Mouse (Mus musculus): ENCODE data around the gene R3hcc1l. TPM values are rescaled to one million over a fixed set of nuclear protein-coding genes. Genes with fewer than 3 reads are reported as not detected.

The R3hcc1l gene
- total RNA-seq (2021), result 10 to 100 TPM; 14.5 to 16.4 TPM

DNA sequence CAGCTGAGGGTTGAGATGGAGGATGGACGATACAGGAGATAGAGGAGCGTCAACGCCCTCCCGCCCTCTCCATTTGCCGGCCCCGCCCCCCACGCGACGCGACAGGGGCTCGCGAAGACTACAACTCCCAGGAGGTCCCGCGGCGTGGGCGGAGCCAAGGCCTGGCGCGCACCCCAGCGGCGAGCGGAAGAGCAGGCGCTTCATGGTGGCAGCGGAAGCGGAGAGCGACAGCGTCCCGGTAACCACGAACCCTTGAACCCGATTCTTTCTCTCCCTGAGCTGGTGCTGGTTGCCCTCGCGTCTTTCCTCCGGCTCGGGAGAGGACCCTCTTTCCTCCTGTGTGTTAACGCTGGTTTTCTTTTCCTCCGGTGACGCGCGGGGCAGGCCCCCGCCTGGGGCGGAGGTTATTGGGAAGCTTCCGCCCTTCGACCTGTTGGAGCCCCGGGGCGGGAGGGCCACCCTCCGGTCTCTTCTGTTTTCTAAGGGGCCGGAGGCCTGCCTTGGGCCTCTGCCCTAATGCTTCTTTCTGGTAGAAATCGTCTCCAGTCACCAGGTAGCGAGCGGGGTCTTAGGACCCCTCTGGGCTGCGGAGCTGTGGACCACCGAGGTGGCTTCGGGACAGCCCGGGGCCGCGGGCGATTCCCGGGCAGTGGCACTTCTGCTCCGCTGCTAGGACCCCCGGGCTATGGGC lies at the start of gene R3hcc1l:
R3hcc1l (plus strand) TSS at position 140 of the 691 bp plus-strand sequence.
- DNase-seq, result peak; percentile 99
- intact Hi-C loops (cut with DNase I), result no loop called here

DNA sequence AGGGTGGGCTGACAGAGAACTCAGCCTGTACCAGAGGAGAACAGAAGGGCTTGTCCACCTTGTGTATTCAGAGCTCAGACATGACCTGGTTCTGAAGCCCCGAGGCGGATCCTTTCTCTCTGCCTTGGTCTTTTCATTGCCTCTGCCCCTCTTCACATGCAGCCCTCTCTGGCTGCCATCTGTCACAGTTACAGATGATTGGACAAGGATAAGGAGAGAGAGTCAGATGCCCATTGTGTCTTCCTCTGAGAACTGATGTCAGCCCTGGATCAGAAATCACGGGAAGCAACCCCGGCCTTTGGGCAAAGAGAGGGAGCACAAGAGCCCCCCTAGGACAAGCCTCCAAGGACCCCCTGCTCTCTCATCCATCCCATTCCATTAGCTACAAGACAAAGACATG lies 47.0 kb upstream of the R3hcc1l start:
- intact Hi-C loops (cut with DNase I), result no loop called here

DNA sequence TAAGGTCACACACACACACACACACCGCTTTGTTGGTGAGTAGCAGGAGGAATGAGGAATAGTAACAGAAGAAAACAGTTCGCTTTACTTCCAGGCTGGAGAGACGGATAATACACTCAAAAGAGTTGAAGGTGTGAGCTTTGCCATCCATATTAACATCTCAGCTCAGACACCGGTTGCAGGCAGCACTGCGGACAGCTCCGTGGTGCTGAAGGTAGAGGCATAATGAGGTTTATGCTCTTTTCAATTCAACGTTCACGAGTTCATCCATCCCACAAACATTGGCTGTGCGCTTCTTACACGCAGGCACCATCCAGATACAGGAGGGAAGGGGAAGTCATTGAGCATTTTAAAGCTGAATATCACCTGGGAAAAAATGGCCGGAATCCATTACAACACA lies 45.7 kb upstream of the R3hcc1l start:
- no peak for DNase-seq
- intact Hi-C loops (cut with DNase I), result no loop called here

More for the DNA sequence above, 47.0 kb upstream of the R3hcc1l start:
- DNase-seq, result peak; percentile 63

- intact Hi-C loops (cut with DNase I), result no loop called here
- DNase-seq, result no peak
Measured at GRCm38 (mm10) chr19:42477769-42478168, 40.8 kb upstream of the R3hcc1l start.

DNA sequence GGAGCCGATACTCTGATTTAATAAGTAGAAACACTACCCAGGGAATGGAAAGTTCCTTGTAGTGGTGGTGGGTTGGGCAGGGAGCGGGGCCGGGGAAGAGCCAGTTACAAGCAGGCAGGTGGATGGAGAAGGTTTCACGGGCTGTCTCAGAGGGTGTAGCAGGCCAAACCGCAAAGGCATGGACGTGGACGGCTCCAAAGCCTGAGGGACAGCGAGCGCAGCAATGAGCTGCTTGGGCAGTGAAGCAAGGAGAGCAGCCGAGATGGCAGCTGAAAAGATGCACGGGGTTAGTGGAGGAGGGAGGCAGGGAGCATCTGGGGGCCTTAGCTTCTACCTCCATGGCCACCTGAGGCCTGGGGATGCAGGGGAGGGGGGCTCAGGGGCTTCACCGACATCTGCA lies 40.3 kb upstream of the R3hcc1l start:
- intact Hi-C loops (cut with DNase I), result no loop called here

DNA sequence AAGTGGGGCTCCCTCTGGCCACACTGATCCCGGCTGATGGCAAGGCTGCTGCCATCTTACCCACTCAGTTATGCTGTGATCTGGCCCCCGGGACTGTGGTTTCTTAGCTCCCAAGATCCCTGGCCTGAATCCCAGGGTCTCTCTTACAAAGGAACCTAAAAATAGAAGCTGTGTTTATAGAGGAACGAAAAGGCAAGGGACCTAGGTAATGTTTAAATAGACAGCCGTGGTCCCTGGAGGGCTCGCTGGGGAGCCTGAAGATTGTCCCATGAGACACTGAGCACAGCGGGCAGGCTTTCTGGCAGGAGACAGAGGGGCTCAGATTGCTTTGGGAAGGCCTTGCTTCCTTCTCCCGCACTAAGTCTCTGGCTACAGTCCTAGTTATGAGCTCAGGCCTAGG lies 33.1 kb upstream of the R3hcc1l start:
- no peak for DNase-seq
- intact Hi-C loops (cut with DNase I), result no loop called here

More for the DNA sequence above, 40.3 kb upstream of the R3hcc1l start:
- DNase-seq, result no peak

DNA sequence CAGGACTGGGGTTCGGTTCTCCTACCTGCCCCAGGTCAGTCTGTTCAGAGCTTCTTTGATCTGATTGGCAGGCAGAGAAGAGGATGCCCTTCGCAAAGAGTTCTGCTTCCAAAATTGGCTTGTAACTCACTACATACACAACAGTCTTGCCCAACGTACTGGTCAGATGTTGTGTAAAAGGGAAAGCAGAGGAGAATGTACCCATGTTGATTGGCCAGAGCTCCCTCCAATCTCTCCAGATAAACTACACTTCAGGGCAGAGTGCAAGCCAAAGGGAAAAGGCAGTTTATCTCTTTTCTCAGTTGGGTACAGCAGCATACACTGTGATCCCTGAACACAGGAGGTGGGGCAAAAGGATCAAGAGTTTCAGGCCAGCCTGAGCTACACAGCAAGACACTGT lies 31.3 kb upstream of the R3hcc1l start:
- DNase-seq, result no peak
- intact Hi-C loops (cut with DNase I), result no loop called here

- intact Hi-C loops (cut with DNase I), result no loop called here
- DNase-seq, result no peak
Measured at GRCm38 (mm10) chr19:42493257-42493917, 25.2 kb upstream of the R3hcc1l start.

DNA sequence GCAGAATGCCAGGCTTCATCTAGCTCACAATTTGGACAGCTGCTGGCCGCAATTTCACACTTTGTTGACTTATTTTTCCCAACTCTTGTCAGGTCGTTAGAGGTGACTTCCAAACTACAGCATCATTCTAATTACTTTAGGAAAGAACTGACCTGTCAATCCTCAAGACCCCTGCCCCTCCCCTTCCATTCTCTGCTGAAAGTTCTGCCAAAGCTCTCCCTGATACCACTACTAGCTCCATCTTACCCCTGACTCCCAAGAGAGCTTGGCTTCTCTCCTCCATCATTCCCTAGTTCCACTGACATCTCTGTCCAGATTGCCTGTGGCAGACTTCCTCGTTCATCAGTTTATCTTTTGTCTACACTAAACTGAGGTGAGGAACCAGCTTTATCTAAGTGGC lies 14.4 kb upstream of the R3hcc1l start:
- intact Hi-C loops (cut with DNase I), result no loop called here
- no peak for DNase-seq

- DNase-seq, result no peak
- intact Hi-C loops (cut with DNase I), result no loop called here
Measured at GRCm38 (mm10) chr19:42509625-42510024, 8.9 kb upstream of the R3hcc1l start.

DNA sequence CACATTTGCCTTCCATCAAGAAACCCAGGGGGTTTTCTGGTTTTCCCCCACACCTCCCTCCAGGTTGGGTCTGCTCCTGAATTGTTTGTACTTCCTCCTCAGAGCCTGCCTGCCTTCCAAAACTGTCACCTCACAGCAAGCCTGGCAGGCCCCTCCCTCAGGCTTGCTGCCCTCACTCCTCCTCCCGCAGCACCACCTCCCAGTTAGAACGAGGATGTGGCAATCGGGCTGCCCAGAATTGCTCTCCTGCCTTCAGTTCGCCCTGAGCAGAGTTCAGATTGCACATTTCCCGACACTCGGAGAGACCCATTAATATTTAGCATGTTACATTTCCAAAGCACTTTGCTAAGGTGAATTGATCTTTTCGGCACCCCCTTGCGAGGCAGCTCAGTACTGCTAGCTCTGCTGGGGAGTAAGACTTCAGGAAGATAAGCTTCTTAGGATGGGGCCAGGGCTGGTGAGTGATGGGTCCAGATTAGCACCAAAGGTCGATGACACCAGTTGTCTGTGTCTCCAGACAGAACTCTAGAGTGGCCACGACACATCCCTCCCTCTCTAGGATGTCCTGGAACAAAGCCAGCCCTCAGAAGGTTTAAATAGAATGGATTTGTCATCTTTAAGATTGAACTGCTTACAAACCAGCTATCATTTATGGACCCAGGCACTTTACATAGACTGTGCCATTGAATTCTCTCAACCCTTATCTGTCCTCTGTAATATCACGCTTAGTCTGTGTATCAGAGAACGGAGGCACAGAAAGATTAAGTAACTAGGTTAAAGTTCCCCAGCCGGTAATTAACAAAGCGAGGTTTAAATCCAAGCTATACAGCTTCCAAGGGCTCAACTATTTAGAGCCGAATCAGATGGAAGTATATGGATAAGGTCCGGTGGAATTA lies 8.0 kb upstream of the R3hcc1l start:
- no peak for DNase-seq
- intact Hi-C loops (cut with DNase I), result no loop called here

GRCm38 (mm10) chr19:42515656-42516055 lies 2.9 kb upstream of the R3hcc1l start:
- DNase-seq, result no peak
- intact Hi-C loops (cut with DNase I), result no loop called here

GRCm38 (mm10) chr19:42516121-42516520 lies 2.4 kb upstream of the R3hcc1l start:
- DNase-seq, result no peak
- intact Hi-C loops (cut with DNase I), result no loop called here

DNA sequence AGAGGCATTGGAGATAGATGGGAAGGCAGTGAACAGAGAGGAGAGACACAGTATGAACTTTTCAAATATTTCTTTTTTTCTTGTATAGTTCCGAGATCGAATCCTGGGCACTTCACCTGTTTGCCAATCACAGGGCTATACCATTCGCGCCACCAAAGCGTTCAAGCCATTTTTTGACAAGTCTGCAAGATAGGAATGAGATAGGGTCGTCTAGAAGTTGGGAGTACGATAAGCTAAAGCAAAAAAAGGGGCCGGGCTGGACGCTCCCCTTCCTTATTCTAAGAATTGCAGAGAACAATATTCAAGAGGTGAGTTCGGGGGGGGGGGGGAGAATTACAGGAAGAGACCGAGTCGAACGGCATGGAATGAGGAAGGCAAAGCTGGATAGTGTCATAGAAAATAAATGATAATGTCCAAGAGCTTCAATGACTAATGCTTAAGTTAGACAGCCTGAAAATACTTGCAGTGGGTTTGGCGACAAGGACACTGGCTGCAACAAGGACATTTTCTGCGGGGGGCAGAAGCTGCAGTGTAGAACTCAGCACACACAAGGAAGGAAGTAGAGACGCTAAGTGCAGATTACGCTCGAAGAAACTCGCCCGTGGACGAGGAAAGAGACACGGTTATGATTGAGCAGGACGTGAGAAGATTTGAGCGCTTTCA lies 471 bp upstream of the R3hcc1l start:
- intact Hi-C loops (cut with DNase I), result no loop called here
- DNase-seq, result no peak

GRCm38 (mm10) chr19:42519760-42520159 lies 1.2 kb downstream of the R3hcc1l start:
- intact Hi-C loops (cut with DNase I), result no loop called here
- DNase-seq, result no peak

GRCm38 (mm10) chr19:42524703-42525102 lies 6.1 kb downstream of the R3hcc1l start:
- intact Hi-C loops (cut with DNase I), result no loop called here
- no peak for DNase-seq

DNA sequence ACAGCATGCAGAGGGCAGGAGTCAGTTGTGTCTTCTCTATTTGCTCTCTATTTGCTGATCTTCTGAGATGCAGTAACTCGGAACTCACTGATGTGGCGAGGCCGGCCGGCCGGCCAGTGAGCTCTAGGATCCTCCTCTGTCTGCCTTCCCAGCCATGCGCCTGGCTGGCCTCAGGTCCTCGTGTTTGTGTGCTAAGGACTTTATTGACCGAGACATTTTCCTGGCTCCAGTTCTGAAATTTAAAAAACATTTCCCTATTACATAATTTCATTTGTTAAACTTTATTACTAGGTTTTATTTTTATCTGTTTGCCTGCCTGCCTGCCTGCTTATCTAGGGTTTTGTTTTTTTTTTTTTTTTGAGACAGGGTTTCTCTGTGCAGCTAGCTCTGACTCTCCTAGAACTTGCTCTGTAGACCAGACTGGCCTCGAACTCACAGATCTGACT lies 11.5 kb downstream of the R3hcc1l start:
- DNase-seq, result no peak

DNA sequence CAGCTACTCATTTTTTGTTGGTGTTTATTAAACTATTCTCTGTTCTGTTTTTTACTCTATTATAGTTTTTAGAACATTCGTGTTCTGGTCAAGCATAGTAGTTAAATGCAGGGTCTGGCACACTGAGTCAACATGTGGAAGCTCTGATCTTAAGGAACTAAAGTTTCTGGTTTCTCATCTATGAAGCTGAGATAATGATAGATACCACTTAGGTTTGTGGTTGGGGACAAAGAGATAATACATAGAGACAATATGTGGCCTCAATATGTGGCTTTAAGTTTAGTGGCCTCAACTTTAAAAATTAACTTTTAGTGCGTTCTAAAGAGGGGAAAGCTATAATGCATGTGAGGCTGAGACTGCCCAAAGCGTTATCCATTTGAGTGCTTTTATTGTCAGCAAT lies 15.9 kb downstream of the R3hcc1l start:
- no peak for DNase-seq
- intact Hi-C loops (cut with DNase I), result no loop called here

More for the DNA sequence above, 11.5 kb downstream of the R3hcc1l start:
- intact Hi-C loops (cut with DNase I), result no loop called here

GRCm38 (mm10) chr19:42537600-42537999 lies 19.0 kb downstream of the R3hcc1l start:
- DNase-seq, result no peak
- intact Hi-C loops (cut with DNase I), result no loop called here

- intact Hi-C loops (cut with DNase I), result no loop called here
Measured at GRCm38 (mm10) chr19:42538911-42539310, 20.4 kb downstream of the R3hcc1l start.

More at GRCm38 (mm10) chr19:42538911-42539310, 20.4 kb downstream of the R3hcc1l start:
- DNase-seq, result no peak
